Comparison of ENCODE assay signal across 8 mouse cellular contexts in genomic region chr9:101181962-101182701, GRCm38 (mm10).
DNase-seq lines count a peak whose midpoint lies in the region; ATAC-seq and TF ChIP-seq lines count a peak whose summit lies in the region.

No protein-coding gene starts in this region.

- no peak overlapping the region for H3K9ac ChIP-seq in forebrain, embryonic 12.5 days
- no peak overlapping the region for H3K9ac ChIP-seq in heart, postnatal 0 days (replicated peaks; ENCODE audit: low read depth, low read length)
- no peak overlapping the region for H3K9ac ChIP-seq in liver, postnatal 0 days (replicated peaks)

- no peak overlapping the region for H3K27ac ChIP-seq in forebrain, embryonic 12.5 days
- H3K27ac ChIP-seq in heart, postnatal 0 days (ENCODE audit: low read depth) = no peak overlapping the region
- no peak overlapping the region for H3K27ac ChIP-seq in liver, postnatal 0 days (ENCODE audit: low read depth)
- no peak overlapping the region for H3K27ac ChIP-seq in thymus, adult 2 months (ENCODE audit: control insufficient read depth, insufficient read depth, low read length)

- H3K36me3 ChIP-seq in E14TG2a.4 (ENCODE audit: insufficient read depth, low read length) = no peaks in the 10 kb centered on the region
- H3K36me3 ChIP-seq in forebrain, embryonic 12.5 days (replicated peaks) = peaks cover 12% of the 10 kb centered on the region
- peaks cover 60% of the 10 kb centered on the region for H3K36me3 ChIP-seq in heart, postnatal 0 days (replicated peaks; ENCODE audit: control insufficient read depth, insufficient read depth, low read length)
- H3K36me3 ChIP-seq in liver, postnatal 0 days (replicated peaks; ENCODE audit: insufficient read depth, low read length) = peaks cover 7% of the 10 kb centered on the region
- H3K36me3 ChIP-seq in thymus, adult 2 months (ENCODE audit: control insufficient read depth, insufficient read depth, low read length) = no peaks in the 10 kb centered on the region

- TF ChIP-seq EP300 in heart, postnatal 0 days (IDR thresholded peaks at IDR 0.05; ENCODE audit: low read depth) = no peak
- no peak for TF ChIP-seq EP300 in liver, postnatal 0 days (IDR thresholded peaks at IDR 0.05; ENCODE audit: low read depth)

- peaks cover 3% of the 10 kb centered on the region; the same call in 1 of the 2 replicates for H3K4me1 ChIP-seq in E14TG2a.4 (replicated peaks; ENCODE audit: low read depth, low read length)
- H3K4me1 ChIP-seq in forebrain, embryonic 12.5 days = peaks cover 3% of the 10 kb centered on the region; the same call in 1 of the 2 replicates
- H3K4me1 ChIP-seq in heart, postnatal 0 days (ENCODE audit: control insufficient read depth, insufficient read depth) = peaks cover 7% of the 10 kb centered on the region; the same call in 1 of the 2 replicates
- H3K4me1 ChIP-seq in liver, postnatal 0 days (ENCODE audit: insufficient read depth) = no peaks in the 10 kb centered on the region
- no peaks in the 10 kb centered on the region for H3K4me1 ChIP-seq in thymus, adult 2 months (replicated peaks; ENCODE audit: control insufficient read depth, insufficient read depth, low read length)

- H3K4me2 ChIP-seq in forebrain, embryonic 12.5 days = no peak overlapping the region
- H3K4me2 ChIP-seq in heart, postnatal 0 days (ENCODE audit: low read depth, low read length) = no peak overlapping the region
- H3K4me2 ChIP-seq in liver, postnatal 0 days (ENCODE audit: low read depth, low read length) = no peak overlapping the region

- peak; percentile 69 for TF ChIP-seq CTCF in E14TG2a.4 (conservative IDR thresholded peaks at IDR 0.05; ENCODE audit: low read length)
- peak; percentile 88 for TF ChIP-seq CTCF in heart, postnatal 0 days (IDR thresholded peaks at IDR 0.05; ENCODE audit: low read depth)
- peak; percentile 89 for TF ChIP-seq CTCF in liver, postnatal 0 days (IDR thresholded peaks at IDR 0.05; ENCODE audit: low read depth)
- no peak for TF ChIP-seq CTCF in thymus, adult 2 months (IDR thresholded peaks at IDR 0.05; ENCODE audit: borderline replicate concordance, control insufficient read depth, extremely low read depth, insufficient read depth, low read length, poor library complexity)

- ATAC-seq in forebrain, embryonic 12.5 days (ENCODE audit: low FRiP score) = 0 out of 2 replicates have a peak, but pooled peaks have one; percentile 63
- peak; percentile 83 for ATAC-seq in heart, postnatal 0 days (ENCODE audit: insufficient read depth, low read depth)
- peak; percentile 57; the same call in 1 of the 2 replicates for ATAC-seq in liver, postnatal 0 days
- ATAC-seq in neutrophil, adult 5-6 weeks (ENCODE audit: extremely low read depth, insufficient number of reproducible peaks, low FRiP score, poor library complexity, severe bottlenecking) = peak; percentile 55; the same call in 1 of the 2 replicates

- H3K4me3 ChIP-seq in E14TG2a.4 (replicated peaks; ENCODE audit: low read length) = no peak overlapping the region
- no peak overlapping the region for H3K4me3 ChIP-seq in forebrain, embryonic 12.5 days (replicated peaks)
- H3K4me3 ChIP-seq in heart, postnatal 0 days (ENCODE audit: low read depth, low read length) = no peak overlapping the region
- H3K4me3 ChIP-seq in liver, postnatal 0 days (ENCODE audit: low read depth, low read length) = no peak overlapping the region
- H3K4me3 ChIP-seq in thymus, adult 2 months (ENCODE audit: control insufficient read depth, insufficient read depth, low read length) = no peak overlapping the region

- H3K9me3 ChIP-seq in E14TG2a.4 (ENCODE audit: low read length) = no peaks in the 10 kb centered on the region
- H3K9me3 ChIP-seq in forebrain, embryonic 12.5 days = no peaks in the 10 kb centered on the region
- H3K9me3 ChIP-seq in heart, postnatal 0 days (replicated peaks; ENCODE audit: control insufficient read depth, low read length) = no peaks in the 10 kb centered on the region
- H3K9me3 ChIP-seq in liver, postnatal 0 days (ENCODE audit: low read length) = no peaks in the 10 kb centered on the region

- peak; percentile 69 for DNase-seq in c-Kit-positive CD71-negative TER-119-negative erythroid progenitor cells, embryonic 14.5 days (ENCODE audit: low read depth)
- peak; percentile 90 for DNase-seq in heart, postnatal 0 days (ENCODE audit: low spot score)
- DNase-seq in large intestine, adult 2 months (ENCODE audit: low read depth, low spot score) = peak; percentile 46
- peak; percentile 84 for DNase-seq in liver, postnatal 0 days
- DNase-seq in thymus, adult 2 months = peak; percentile 63

- 50% methylated on average over 5 of the region's 5 CpGs for whole genome bisulfite sequencing in forebrain, embryonic 12.5 days
- whole genome bisulfite sequencing in heart, postnatal 0 days = 33% methylated on average over 5 of the region's 5 CpGs
- 36% methylated on average over 5 of the region's 5 CpGs for WGBS in large intestine, adult 2 months
- WGBS in liver, postnatal 0 days (ENCODE audit: insufficient replicate concordance) = 37% methylated on average over 5 of the region's 5 CpGs
- 56% methylated on average over 5 of the region's 5 CpGs for WGBS in thymus, adult 2 months

- no peaks in the 10 kb centered on the region for H3K27me3 ChIP-seq in E14TG2a.4 (ENCODE audit: insufficient read depth, low read length)
- no peaks in the 10 kb centered on the region for H3K27me3 ChIP-seq in forebrain, embryonic 12.5 days
- no peaks in the 10 kb centered on the region for H3K27me3 ChIP-seq in heart, postnatal 0 days (ENCODE audit: control insufficient read depth, insufficient read depth, low read length)
- H3K27me3 ChIP-seq in liver, postnatal 0 days (ENCODE audit: insufficient read depth, low read length) = no peaks in the 10 kb centered on the region
- no peaks in the 10 kb centered on the region for H3K27me3 ChIP-seq in thymus, adult 2 months (ENCODE audit: control insufficient read depth, insufficient read depth, low read length)

- TF ChIP-seq POLR2A in thymus, adult 2 months (IDR thresholded peaks at IDR 0.05; ENCODE audit: control insufficient read depth, extremely low read depth, insufficient read depth, low read length, poor library complexity) = no peak
